In genomic region chr2:19664555-19665475, GRCm38 (mm10) we compare ENCODE assay signal across 21 mouse cellular contexts. TPM values are rescaled to one million over a fixed set of nuclear protein-coding genes. Genes with fewer than 3 reads are reported as not detected.
DNase-seq lines count a peak whose midpoint lies in the region; ATAC-seq and TF ChIP-seq lines count a peak whose summit lies in the region.
"Had no signal": no experiment of that assay in that cellular context is flagged by ENCODE, and none has a peak within 500 bp of the region (broad histone marks: within the 10 kb centered on the region; RNA-seq: fewer than 3 reads in every experiment).

No protein-coding gene starts in this region.

- 46% methylated on average over 7 of the region's 7 CpGs for WGBS in heart, embryonic 12.5 days
- 23% methylated on average over 7 of the region's 7 CpGs for WGBS in lung, postnatal 0 days
- 5% methylated on average over 7 of the region's 7 CpGs for WGBS in forebrain, embryonic 13.5 days
- WGBS in hindbrain, postnatal 0 days = 48% methylated on average over 7 of the region's 7 CpGs

- H3K27ac ChIP-seq in heart, embryonic 12.5 days (ENCODE audit: poor library complexity, severe bottlenecking) = peak overlapping the region; percentile 58
- no peak overlapping the region for H3K27ac ChIP-seq in lung, postnatal 0 days (ENCODE audit: low read length)
- H3K27ac ChIP-seq in forebrain, embryonic 13.5 days = no peak overlapping the region
- H3K27ac ChIP-seq in hindbrain, postnatal 0 days = no peak overlapping the region
- H3K27ac ChIP-seq: embryonic facial prominence, embryonic 12.5 days; hindbrain, embryonic 15.5 days; left cerebral cortex, adult 2 months; neural tube, embryonic 12.5 days had no signal

- H3K4me2 ChIP-seq in heart, embryonic 12.5 days = no peak overlapping the region
- H3K4me2 ChIP-seq in lung, postnatal 0 days (replicated peaks; ENCODE audit: low read depth, low read length) = no peak overlapping the region
- no peak overlapping the region for H3K4me2 ChIP-seq in forebrain, embryonic 13.5 days
- H3K4me2 ChIP-seq in hindbrain, postnatal 0 days (ENCODE audit: low read depth, low read length) = no peak overlapping the region
- H3K4me2 ChIP-seq: embryonic facial prominence, embryonic 12.5 days; hindbrain, embryonic 15.5 days; neural tube, embryonic 12.5 days had no signal

- peak; percentile 62 for TF ChIP-seq EP300 in lung, postnatal 0 days (IDR thresholded peaks at IDR 0.05)

- H3K9me3 ChIP-seq in heart, embryonic 12.5 days (replicated peaks) = 0 out of 2 replicates have a peak, but pooled peaks cover 4% of the 10 kb centered on the region
- H3K9me3 ChIP-seq in lung, postnatal 0 days (ENCODE audit: low read length) = no peaks in the 10 kb centered on the region
- peaks cover 3% of the 10 kb centered on the region; the same call in 1 of the 2 replicates for H3K9me3 ChIP-seq in forebrain, embryonic 13.5 days (replicated peaks)
- H3K9me3 ChIP-seq in hindbrain, postnatal 0 days (ENCODE audit: low read length) = no peaks in the 10 kb centered on the region
- H3K9me3 ChIP-seq: embryonic facial prominence, embryonic 12.5 days; hindbrain, embryonic 15.5 days; neural tube, embryonic 12.5 days had no signal

- H3K36me3 ChIP-seq in heart, embryonic 12.5 days = no peaks in the 10 kb centered on the region
- no peaks in the 10 kb centered on the region for H3K36me3 ChIP-seq in lung, postnatal 0 days (ENCODE audit: insufficient read depth, low read length)
- H3K36me3 ChIP-seq in forebrain, embryonic 13.5 days (ENCODE audit: poor library complexity, severe bottlenecking) = no peaks in the 10 kb centered on the region
- no peaks in the 10 kb centered on the region for H3K36me3 ChIP-seq in hindbrain, postnatal 0 days (ENCODE audit: insufficient read depth, low read length)
- H3K36me3 ChIP-seq: embryonic facial prominence, embryonic 12.5 days; hindbrain, embryonic 15.5 days; neural tube, embryonic 12.5 days had no signal

- no peak for DNase-seq in heart, postnatal 36 days
- peak; percentile 46 for DNase-seq in lung, postnatal 0 days (ENCODE audit: low spot score)
- DNase-seq in lung, postnatal 14 days = no peak
- DNase-seq in hindbrain, postnatal 0 days (ENCODE audit: low spot score) = no peak
- DNase-seq in adrenal gland, postnatal 36 days = no peak
- DNase-seq: cerebellum, adult 11 months; gastrocnemius, postnatal 36 days; layer of hippocampus, adult 9-11 months; left cerebral cortex, postnatal 4 days; liver; right cerebral cortex, postnatal 4 days had no signal

- ATAC-seq in heart, embryonic 12.5 days (ENCODE audit: insufficient number of reproducible peaks, low FRiP score) = no peak
- peak; percentile 78 for ATAC-seq in lung, postnatal 0 days
- peak; percentile 48; the same call in 1 of the 2 replicates for ATAC-seq in forebrain, embryonic 13.5 days
- no peak for ATAC-seq in hindbrain, postnatal 0 days
- ATAC-seq: intestine, embryonic 16.5 days had no signal

- no peak for TF ChIP-seq CTCF in lung, postnatal 0 days (IDR thresholded peaks at IDR 0.05)
- no peak for TF ChIP-seq CTCF in hindbrain, postnatal 0 days (IDR thresholded peaks at IDR 0.05; ENCODE audit: low read depth)

- no peaks in the 10 kb centered on the region for H3K27me3 ChIP-seq in heart, embryonic 12.5 days (replicated peaks)
- no peaks in the 10 kb centered on the region for H3K27me3 ChIP-seq in lung, postnatal 0 days (replicated peaks; ENCODE audit: insufficient read depth, low read length)
- peaks cover 9% of the 10 kb centered on the region for H3K27me3 ChIP-seq in forebrain, embryonic 13.5 days
- H3K27me3 ChIP-seq in hindbrain, postnatal 0 days (ENCODE audit: insufficient read depth, low read length) = no peaks in the 10 kb centered on the region
- H3K27me3 ChIP-seq: embryonic facial prominence, embryonic 12.5 days; hindbrain, embryonic 15.5 days; megakaryocyte, embryonic 14.5 days; neural tube, embryonic 12.5 days; Patski had no signal

- intact Hi-C loops in heart, postnatal 36 days (cut with DNase I) = no loop called here

- no peak overlapping the region for H3K9ac ChIP-seq in heart, embryonic 12.5 days
- H3K9ac ChIP-seq in lung, postnatal 0 days (replicated peaks; ENCODE audit: low read depth) = no peak overlapping the region
- H3K9ac ChIP-seq in forebrain, embryonic 13.5 days = no peak overlapping the region
- H3K9ac ChIP-seq in hindbrain, postnatal 0 days (replicated peaks; ENCODE audit: low read length) = no peak overlapping the region
- H3K9ac ChIP-seq: embryonic facial prominence, embryonic 12.5 days; hindbrain, embryonic 15.5 days; neural tube, embryonic 12.5 days had no signal

- no peak overlapping the region for H3K4me3 ChIP-seq in heart, embryonic 12.5 days
- H3K4me3 ChIP-seq in lung, postnatal 0 days (ENCODE audit: low read depth, low read length) = no peak overlapping the region
- no peak overlapping the region for H3K4me3 ChIP-seq in forebrain, embryonic 13.5 days
- no peak overlapping the region for H3K4me3 ChIP-seq in hindbrain, postnatal 0 days (ENCODE audit: low read length)
- H3K4me3 ChIP-seq: embryonic facial prominence, embryonic 12.5 days; erythroblast, embryonic 14.5 days; hindbrain, embryonic 15.5 days; left cerebral cortex, adult 2 months; megakaryocyte, embryonic 14.5 days; neural tube, embryonic 12.5 days had no signal

- H3K4me1 ChIP-seq in heart, embryonic 12.5 days (replicated peaks) = peaks cover 36% of the 10 kb centered on the region
- peaks cover 6% of the 10 kb centered on the region; the same call in 1 of the 2 replicates for H3K4me1 ChIP-seq in lung, postnatal 0 days (ENCODE audit: insufficient read depth, low read depth, low read length)
- peaks cover 20% of the 10 kb centered on the region for H3K4me1 ChIP-seq in forebrain, embryonic 13.5 days
- H3K4me1 ChIP-seq in hindbrain, postnatal 0 days (ENCODE audit: insufficient read depth, low read length) = no peaks in the 10 kb centered on the region
- H3K4me1 ChIP-seq: embryonic facial prominence, embryonic 12.5 days; megakaryocyte, embryonic 14.5 days; neural tube, embryonic 12.5 days had no signal

RNA-seq across cellular contexts. Expression of gene Otud1, which starts 7.3 kb away (rescaled TPM):
- 11.6 and 12.3 TPM in 2 replicates for polyA plus RNA-seq in heart, embryonic 12.5 days (2016; fragmentation: Nextera tagmentation; extraction: Ambion mirVana)
- total RNA-seq in heart, postnatal 36 days (2021) = 10 to 100 TPM; 18.7 to 29.6 TPM
- polyA plus RNA-seq in lung, postnatal 0 days (2015; fragmentation: Nextera tagmentation; extraction: Ambion mirVana) = 7.8 and 9.2 TPM in 2 replicates
- polyA plus RNA-seq in forebrain, embryonic 13.5 days (2015; fragmentation: Nextera tagmentation; extraction: Ambion mirVana) = 0.98 and 1.00 TPM in 2 replicates
- total RNA-seq in hindbrain, postnatal 0 days (2014; rRNA removed) = 7.9 and 12.9 TPM in 2 replicates
- polyA plus RNA-seq in hindbrain, postnatal 0 days (2015; fragmentation: Nextera tagmentation; extraction: Ambion mirVana) = 3.0 and 3.3 TPM in 2 replicates
- 1 to 10 TPM; 6.6 to 8.2 TPM for total RNA-seq in adrenal gland, postnatal 36 days (2021)

Comparison
In these comparisons a context has a peak if more than half of its experiments do, and no peak if none do; other contexts are left out.
1. ATAC-seq: peak in lung, postnatal 0 days (single experiment) and forebrain, embryonic 13.5 days (single experiment); none in heart, embryonic 12.5 days (single experiment) and hindbrain, postnatal 0 days (single experiment).